Mouse (Mus musculus) neural tube, embryonic 13.5 days (tissue): ENCODE measurements around the gene Car14. TPM values are rescaled to one million over a fixed set of nuclear protein-coding genes. Genes with fewer than 3 reads are reported as not detected.
A peak's percentile ranks its signal among the peaks of the same experiment; 100 is the strongest.
"Not testable (repeated sequence)": the region's sequence is repeated elsewhere in the genome, so short reads cannot be mapped to it uniquely, and the experiment has no call there.

Experiments used
- ATAC-seq: fragments of 200-750 bp; cut with Nextera tagmentation; 2 replicates; pipeline ENCODE4 v1.8.0; 2017; ENCODE audit warnings: low read depth, mild to moderate bottlenecking, moderate TSS enrichment, moderate library complexity
- H3K27ac ChIP-seq: fragments of 300-500 bp; sonication (generic); replicated peaks from 2 replicates; pipeline ENCODE4 v1.5.1; 2015; ENCODE audit warnings: moderate library complexity, mild to moderate bottlenecking, inconsistent platforms
- H3K27me3 ChIP-seq: fragments of 300-500 bp; sonication (generic); 2 replicates; pipeline ENCODE4 v1.6.1; 2015; ENCODE audit warnings: mild to moderate bottlenecking, inconsistent platforms
- H3K36me3 ChIP-seq: fragments of 300-500 bp; sonication (generic); 2 replicates; pipeline ENCODE4 v1.6.1; 2015; ENCODE audit warnings: mild to moderate bottlenecking, inconsistent platforms
- H3K4me1 ChIP-seq: fragments of 300-500 bp; sonication (generic); replicated peaks from 2 replicates; pipeline ENCODE4 v1.6.1; 2015; ENCODE audit warnings: inconsistent platforms
- H3K4me2 ChIP-seq: fragments of 300-500 bp; sonication (generic); 2 replicates; pipeline ENCODE4 v1.6.1; 2015; ENCODE audit warnings: inconsistent platforms, mild to moderate bottlenecking, moderate library complexity
- H3K4me3 ChIP-seq: fragments of 300-500 bp; sonication (generic); 2 replicates; pipeline ENCODE4 v1.5.1; 2015; ENCODE audit warnings: mild to moderate bottlenecking, inconsistent platforms
- H3K9ac ChIP-seq: fragments of 300-500 bp; sonication (generic); 2 replicates; pipeline ENCODE4 v1.6.1; 2015; ENCODE audit warnings: moderate library complexity, mild to moderate bottlenecking, inconsistent platforms
- H3K9me3 ChIP-seq: fragments of 300-500 bp; sonication (generic); 2 replicates; pipeline ENCODE4 v1.6.1; 2016; ENCODE audit warnings: inconsistent platforms
- WGBS: fragments of 180-500 bp; shearing (Covaris S2); methylation state at CpG from one replicate; pipeline ENCODE4 v1.1.7; 2015; 5-methylcytosine and 5-hydroxymethylcytosine counted together
- polyA plus RNA-seq: library from polyadenylated mRNA; unstranded; fragments of >200 nt; fragmentation: Nextera tagmentation; extraction: Ambion mirVana; gene quantifications from 2 replicates; pipeline ENCODE4 v1.2.1, GENCODE M21; 2015

The Car14 gene
- polyA plus RNA-seq, 1 experiment from 2014 or later = 1.4 TPM

- WGBS = 92% methylated on average over 3 of the region's 3 CpGs
- Histone ChIP-seq H3K4me1 (peaks cover 8% of the 10 kb centered on the region), H3K9ac (no peak overlapping the region), H3K4me2 (no peak overlapping the region), H3K27ac (no peak overlapping the region), H3K9me3 (no peaks in the 10 kb centered on the region), H3K27me3 (no peaks in the 10 kb centered on the region), H3K36me3 (peaks cover 28% of the 10 kb centered on the region), H3K4me3 (no peak overlapping the region)
- ATAC-seq = no peak
Observed at GRCm38 (mm10) chr3:95860323-95860722, 44.2 kb downstream of the Car14 start.

- Histone ChIP-seq H3K4me1 (peaks cover 16% of the 10 kb centered on the region), H3K36me3 (peaks cover 14% of the 10 kb centered on the region)
- H3K4me3 ChIP-seq, H3K4me2 ChIP-seq, H3K27ac ChIP-seq, H3K27me3 ChIP-seq, H3K9me3 ChIP-seq, ATAC-seq, H3K9ac ChIP-seq: not testable (repeated sequence)
- WGBS = 90% methylated on average over 3 of the region's 3 CpGs
Observed at GRCm38 (mm10) chr3:95858278-95858677, 46.2 kb downstream of the Car14 start.

GRCm38 (mm10) chr3:95857050-95857449 is 47.4 kb downstream of the Car14 start:
- H3K36me3 ChIP-seq = peaks cover 19% of the 10 kb centered on the region
- H3K27me3 ChIP-seq, H3K4me3 ChIP-seq, H3K27ac ChIP-seq, ATAC-seq, H3K9me3 ChIP-seq, H3K4me2 ChIP-seq, H3K9ac ChIP-seq: not testable (repeated sequence)
- 97% methylated on average over 1 of the region's 1 CpGs for WGBS
- H3K4me1 ChIP-seq = peaks cover 16% of the 10 kb centered on the region

GRCm38 (mm10) chr3:95856115-95856514 is 48.4 kb downstream of the Car14 start:
- H3K27me3 ChIP-seq = no peaks in the 10 kb centered on the region
- peaks cover 22% of the 10 kb centered on the region for H3K36me3 ChIP-seq
- H3K4me2 ChIP-seq = peak overlapping the region; percentile 75
- H3K4me3 ChIP-seq = peak overlapping the region; percentile 82
- peak; percentile 24; the same call in 1 of the 2 replicates for ATAC-seq
- peak overlapping the region; percentile 72 for H3K27ac ChIP-seq
- peak overlapping the region; percentile 87 for H3K9ac ChIP-seq
- H3K4me1 ChIP-seq = peaks cover 16% of the 10 kb centered on the region
- H3K9me3 ChIP-seq = no peaks in the 10 kb centered on the region
- WGBS = 28% methylated on average over 7 of the region's 7 CpGs

GRCm38 (mm10) chr3:95855502-95856089 is 48.9 kb downstream of the Car14 start, which contains the start of gene Prpf3:
Prpf3 (minus strand) TSS chr3:95855885.
- peaks cover 27% of the 10 kb centered on the region for H3K36me3 ChIP-seq
- peak; percentile 98 for ATAC-seq
- H3K9me3 ChIP-seq = no peaks in the 10 kb centered on the region
- peak within 1 kb of the TSS; percentile 87 for H3K9ac ChIP-seq
- H3K4me3 ChIP-seq = peak within 1 kb of the TSS; percentile 82
- WGBS = under 1% methylated on average over 54 of the region's 56 CpGs
- peak within 1 kb of the TSS; percentile 75 for H3K4me2 ChIP-seq
- H3K4me1 ChIP-seq = peaks cover 16% of the 10 kb centered on the region
- peak within 1 kb of the TSS; percentile 72 for H3K27ac ChIP-seq
- H3K27me3 ChIP-seq = no peaks in the 10 kb centered on the region

- H3K4me3 ChIP-seq = no peak overlapping the region
Observed at GRCm38 (mm10) chr3:95851317-95851716, 53.2 kb downstream of the Car14 start.

GRCm38 (mm10) chr3:95850611-95851010 is 53.9 kb downstream of the Car14 start:
- no peak overlapping the region for H3K4me2 ChIP-seq
- H3K36me3 ChIP-seq = peaks cover 76% of the 10 kb centered on the region
- no peak for ATAC-seq
- no peak overlapping the region for H3K4me3 ChIP-seq
- H3K27me3 ChIP-seq = no peaks in the 10 kb centered on the region
- 92% methylated on average over 4 of the region's 4 CpGs for WGBS
- H3K9ac ChIP-seq = no peak overlapping the region
- H3K9me3 ChIP-seq = no peaks in the 10 kb centered on the region
- H3K4me1 ChIP-seq = peaks cover 9% of the 10 kb centered on the region
- H3K27ac ChIP-seq = no peak overlapping the region

More at GRCm38 (mm10) chr3:95851317-95851716, 53.2 kb downstream of the Car14 start:
- Histone ChIP-seq H3K4me2 (no peak overlapping the region), H3K9ac (no peak overlapping the region), H3K36me3 (peaks cover 69% of the 10 kb centered on the region), H3K27me3 (no peaks in the 10 kb centered on the region), H3K9me3 (no peaks in the 10 kb centered on the region), H3K4me1 (peaks cover 12% of the 10 kb centered on the region), H3K27ac (no peak overlapping the region)
- no peak for ATAC-seq
- 97% methylated on average over 8 of the region's 8 CpGs for WGBS

Other genes with a start within 250 kb of the Car14 start
- 57.1 and 58.8 TPM in 2 replicates for gene Mcl1, start 245.9 kb downstream of the Car14 start, polyA plus RNA-seq
- gene Adamtsl4, start 216.8 kb downstream of the Car14 start, polyA plus RNA-seq = 0.71 and 1.4 TPM in 2 replicates
- gene Ecm1, start 165.1 kb downstream of the Car14 start, polyA plus RNA-seq = 13.1 and 16.6 TPM in 2 replicates
- 36.9 and 39.2 TPM in 2 replicates for gene Tars2, start 144.5 kb downstream of the Car14 start, polyA plus RNA-seq
- 22.6 and 26.5 TPM in 2 replicates for gene Rprd2, start 85.8 kb downstream of the Car14 start, polyA plus RNA-seq
- gene Prpf3, start 48.8 kb downstream of the Car14 start, polyA plus RNA-seq = 36.1 and 40.0 TPM in 2 replicates
- 327 and 348 TPM in 2 replicates for gene Mrps21, start 33.2 kb downstream of the Car14 start, polyA plus RNA-seq
- 3.9 and 5.1 TPM in 2 replicates for gene Ciart, start 22.4 kb downstream of the Car14 start, polyA plus RNA-seq
- gene BC028528, start 12.7 kb downstream of the Car14 start, polyA plus RNA-seq = 21.9 and 24.1 TPM in 2 replicates
- gene Aph1a, start 10.7 kb downstream of the Car14 start, polyA plus RNA-seq = 27.3 and 33.3 TPM in 2 replicates
- 150 and 161 TPM in 2 replicates for gene Anp32e, start 24.6 kb upstream of the Car14 start, polyA plus RNA-seq
- 65.9 and 74.1 TPM in 2 replicates for gene Plekho1, start 91.3 kb upstream of the Car14 start, polyA plus RNA-seq
- gene Vps45, start 153.8 kb upstream of the Car14 start, polyA plus RNA-seq = 66.9 and 77.1 TPM in 2 replicates
- 9.4 and 12.7 TPM in 2 replicates for gene Otud7b, start 199.8 kb upstream of the Car14 start, polyA plus RNA-seq